Comparison of ENCODE assay signal across 24 mouse cellular contexts in the genomic region with DNA sequence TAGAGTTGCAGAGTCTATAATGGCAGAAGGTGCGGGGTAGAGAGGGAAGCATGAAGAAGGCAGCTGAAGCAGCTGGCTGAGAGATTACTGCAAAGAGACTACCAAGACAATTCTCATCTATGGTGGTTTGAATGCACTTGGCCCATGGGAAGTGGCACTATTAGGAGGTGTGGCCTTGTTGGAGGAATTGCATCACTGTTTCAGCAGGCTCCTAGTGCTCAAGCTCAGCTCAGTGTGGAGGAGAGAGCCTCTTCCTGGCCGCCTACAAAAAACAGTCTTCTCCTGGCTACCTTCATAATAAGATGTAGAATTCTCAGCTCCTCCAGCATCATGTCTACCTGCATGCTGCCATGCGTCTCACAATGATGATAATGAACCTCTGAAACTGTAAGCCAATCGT. TPM values are rescaled to one million over a fixed set of nuclear protein-coding genes. Genes with fewer than 3 reads are reported as not detected.
"Had no signal": no experiment of that assay in that cellular context is flagged by ENCODE, and none has a peak within 500 bp of the region (broad histone marks: within the 10 kb centered on the region; RNA-seq: fewer than 3 reads in every experiment).

No protein-coding gene starts in this region.

- H3K9me3 ChIP-seq: neural tube, embryonic 15.5 days; stomach, embryonic 15.5 days had no signal

- H3K27ac ChIP-seq: midbrain, embryonic 10.5 days; midbrain, embryonic 12.5 days; neural tube, embryonic 13.5 days; neural tube, embryonic 15.5 days; stomach, embryonic 15.5 days; stomach, postnatal 0 days had no signal

- H3K4me3 ChIP-seq: midbrain, embryonic 10.5 days; midbrain, embryonic 12.5 days; myocyte; neural tube, embryonic 13.5 days; neural tube, embryonic 15.5 days; stomach, embryonic 15.5 days had no signal

- H3K4me1 ChIP-seq: midbrain, embryonic 10.5 days; midbrain, embryonic 12.5 days; neural tube, embryonic 13.5 days; neural tube, embryonic 15.5 days; stomach, embryonic 15.5 days had no signal

- DNase-seq: lung, adult 18-20 months; lung, embryonic 14.5 days; lung, postnatal 10 days; lung, postnatal 4 days; midbrain, embryonic 14.5 days; right cerebral cortex, postnatal 14 days; thymus, adult 2 months; thymus, postnatal 25 days; thymus, postnatal 4 days had no signal

- H3K27me3 ChIP-seq: midbrain, embryonic 12.5 days; neural tube, embryonic 13.5 days; neural tube, embryonic 15.5 days; stomach, embryonic 15.5 days had no signal

- H3K4me2 ChIP-seq: lung, embryonic 14.5 days; midbrain, embryonic 12.5 days; neural tube, embryonic 13.5 days; neural tube, embryonic 15.5 days; stomach, embryonic 15.5 days had no signal

- ATAC-seq: midbrain, embryonic 16.5 days had no signal

- H3K9ac ChIP-seq: lung, embryonic 14.5 days; midbrain, embryonic 12.5 days; neural tube, embryonic 13.5 days; neural tube, embryonic 15.5 days; stomach, embryonic 15.5 days had no signal

RNA-seq across cellular contexts. Expression of a gene that starts 42.0 kb away (rescaled TPM):
- total RNA-seq: megakaryocyte-erythroid progenitor cell, adult 5-6 weeks had no signal
- polyA plus RNA-seq: liver, embryonic 16.5 days; lung, embryonic 14.5 days; lung, embryonic 16.5 days; midbrain, embryonic 10.5 days; midbrain, embryonic 12.5 days; midbrain, embryonic 14.5 days; midbrain, embryonic 16.5 days; myocyte; neural tube, embryonic 11.5 days; neural tube, embryonic 13.5 days; neural tube, embryonic 15.5 days; spleen, adult 2 months; stomach, embryonic 15.5 days; stomach, postnatal 0 days; testis, adult 2 months; thymus, adult 2 months; urinary bladder, adult 2 months had no signal

RNA-seq across cellular contexts. Expression of a gene that starts 43.4 kb away (rescaled TPM):
- total RNA-seq: megakaryocyte-erythroid progenitor cell, adult 5-6 weeks had no signal
- polyA plus RNA-seq: liver, embryonic 16.5 days; lung, embryonic 14.5 days; lung, embryonic 16.5 days; midbrain, embryonic 10.5 days; midbrain, embryonic 12.5 days; midbrain, embryonic 14.5 days; midbrain, embryonic 16.5 days; myocyte; neural tube, embryonic 11.5 days; neural tube, embryonic 13.5 days; neural tube, embryonic 15.5 days; spleen, adult 2 months; stomach, embryonic 15.5 days; stomach, postnatal 0 days; thymus, adult 2 months; urinary bladder, adult 2 months had no signal

RNA-seq across cellular contexts. Expression of a gene that starts 54.1 kb away (rescaled TPM):
- total RNA-seq: megakaryocyte-erythroid progenitor cell, adult 5-6 weeks had no signal
- polyA plus RNA-seq: liver, embryonic 16.5 days; lung, embryonic 14.5 days; lung, embryonic 16.5 days; midbrain, embryonic 10.5 days; midbrain, embryonic 12.5 days; midbrain, embryonic 14.5 days; midbrain, embryonic 16.5 days; myocyte; neural tube, embryonic 11.5 days; neural tube, embryonic 13.5 days; neural tube, embryonic 15.5 days; spleen, adult 2 months; stomach, embryonic 15.5 days; stomach, postnatal 0 days; testis, adult 2 months; thymus, adult 2 months; urinary bladder, adult 2 months had no signal
